Mouse (Mus musculus) ES-E14 (cell line): ENCODE measurements around the gene Aldh1l1. TPM values are rescaled to one million over a fixed set of nuclear protein-coding genes. Genes with fewer than 3 reads are reported as not detected.

ENCODE experiments used
- DNase-seq: peaks from one replicate; pipeline ENCODE4 v3.0.0-alpha.2; 2013; ENCODE audit warnings: low read depth, low spot score
- H3K27ac ChIP-seq: 2 replicates; pipeline ENCODE4 v1.5.1; 2012; ENCODE audit warnings: low read depth, mild to moderate bottlenecking, low read length, moderate library complexity, mixed read lengths; ENCODE audit not compliant: poor library complexity, insufficient read depth, severe bottlenecking
- H3K36me3 ChIP-seq: 2 replicates; pipeline ENCODE4 v1.6.1; 2012; ENCODE audit warnings: mild to moderate bottlenecking, low read length, moderate library complexity, mixed read lengths; ENCODE audit not compliant: control insufficient read depth, poor library complexity, insufficient read depth, severe bottlenecking
- H3K4me1 ChIP-seq, 2 experiments: fragments of 150-350 bp in 1 of 2; sonication (generic) in 1 of 2; 2 replicates each; pipeline ENCODE4 v1.6.1; 2012; ENCODE audit warnings: low read length in 2 of 2, mild to moderate bottlenecking in 1 of 2, mixed read lengths in 1 of 2; ENCODE audit not compliant: control insufficient read depth in 2 of 2, insufficient read depth in 2 of 2, poor library complexity in 1 of 2
- H3K4me3 ChIP-seq, 2 experiments: fragments of 150-350 bp in 1 of 2; sonication (generic) in 1 of 2; 2 replicates each; pipeline ENCODE4 v1.5.1; 2012; ENCODE audit warnings: low read length in 2 of 2, low read depth in 1 of 2, mild to moderate bottlenecking in 1 of 2, mixed read lengths in 1 of 2; ENCODE audit not compliant: insufficient read depth in 1 of 2, poor library complexity in 1 of 2, severe bottlenecking in 1 of 2
- H3K9ac ChIP-seq: 2 replicates; pipeline ENCODE4 v1.6.1; 2012; ENCODE audit warnings: low read depth, mild to moderate bottlenecking, low read length, mixed read lengths; ENCODE audit not compliant: poor library complexity, insufficient read depth, severe bottlenecking
- H3K9me3 ChIP-seq: fragments of 150-350 bp; sonication (generic); 2 replicates; pipeline ENCODE4 v1.6.1; 2012; ENCODE audit warnings: low read depth, mild to moderate bottlenecking, low read length; ENCODE audit not compliant: control insufficient read depth, insufficient read depth
- CHD2 ChIP-seq: IDR thresholded peaks from 2 replicates; pipeline ENCODE4 v1.6.1; 2014; ENCODE audit warnings: mild to moderate bottlenecking, low read depth, low read length, inconsistent platforms
- HCFC1 ChIP-seq: IDR thresholded peaks from 2 replicates; pipeline ENCODE4 v1.6.1; 2012; ENCODE audit warnings: low read length, inconsistent platforms, borderline replicate concordance; ENCODE audit not compliant: insufficient read depth
- MAFK ChIP-seq: IDR thresholded peaks from 2 replicates; pipeline ENCODE4 v1.6.1; 2014; ENCODE audit warnings: mild to moderate bottlenecking, low read depth, low read length, inconsistent platforms; ENCODE audit not compliant: insufficient read depth
- ZC3H11A ChIP-seq: IDR thresholded peaks from 2 replicates; pipeline ENCODE4 v1.6.1; 2012; ENCODE audit warnings: low read depth, mild to moderate bottlenecking, inconsistent platforms, low read length, borderline replicate concordance
- ZNF384 ChIP-seq: IDR thresholded peaks from 2 replicates; pipeline ENCODE4 v1.6.1; 2012; ENCODE audit warnings: low read depth, low read length, inconsistent platforms
- in situ Hi-C, 2 experiments: fragments of 600-800 bp; cut with MboI; formaldehyde crosslinking; loops; one replicate each; pipeline ENCODE4 v1.15.1; 2025; ENCODE audit warnings: low sequenced_read_pairs in 2 of 2, inconsistent platforms in 1 of 2; ENCODE audit not compliant: unreplicated experiment in 2 of 2
- total RNA-seq: library from RNA; depleted of rRNA; stranded (reverse); fragments of 300-350 nt; gene quantifications from 2 replicates; pipeline ENCODE4 v1.2.3, GENCODE M21; 2012

Aldh1l1 gene
- total RNA-seq, 1 experiment, result 3.9 TPM

DNA sequence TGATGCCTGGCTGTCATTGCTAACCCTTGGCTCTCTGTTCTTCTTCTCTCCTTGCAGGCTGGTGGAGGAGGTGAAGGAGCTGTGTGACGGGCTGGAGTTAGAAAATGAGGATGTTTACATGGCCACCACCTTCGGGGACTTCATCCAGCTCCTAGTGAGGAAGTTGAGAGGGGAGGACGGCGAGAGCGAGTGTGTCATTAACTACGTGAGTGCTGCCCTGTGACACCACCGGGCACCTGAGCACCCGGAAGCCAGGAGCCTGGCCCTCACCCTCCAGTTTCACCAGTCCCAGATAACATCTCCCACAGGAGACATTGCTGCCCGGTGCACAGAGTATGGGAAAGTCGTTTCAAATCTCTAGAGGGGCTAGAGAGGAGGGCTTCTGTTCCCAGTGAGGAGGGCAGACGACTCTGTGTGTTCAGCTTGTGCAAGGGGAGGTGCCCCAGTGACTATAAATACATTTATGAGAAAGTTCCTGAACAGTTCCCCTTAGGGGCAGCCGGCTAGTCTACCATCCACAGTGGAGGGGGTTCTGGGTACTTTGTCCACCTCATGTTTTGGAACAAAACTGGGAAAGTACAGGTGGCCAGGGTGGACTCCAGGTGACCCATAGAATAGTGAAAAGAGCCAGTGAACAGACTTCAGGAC lies 83.6 kb downstream of the Aldh1l1 start:
- H3K36me3 ChIP-seq, result no peaks in the 10 kb centered on the region
- no peak overlapping the region for H3K27ac ChIP-seq
- no peak for TF ChIP-seq MAFK
- no peak for TF ChIP-seq ZC3H11A
- TF ChIP-seq ZNF384, result no peak
- no peak for TF ChIP-seq HCFC1
- TF ChIP-seq CHD2, result no peak
- H3K4me3 ChIP-seq, result no peak overlapping the region
- DNase-seq, result no peak
- H3K9ac ChIP-seq, result no peak overlapping the region
- H3K9me3 ChIP-seq, result no peaks in the 10 kb centered on the region
- in situ Hi-C loops, result loop anchor here in 1 of 2 experiments (25.0 kb wide), 1 partner anchor 908 kb away; no protein-coding TSS in a partner anchor
- no peaks in the 10 kb centered on the region for H3K4me1 ChIP-seq

DNA sequence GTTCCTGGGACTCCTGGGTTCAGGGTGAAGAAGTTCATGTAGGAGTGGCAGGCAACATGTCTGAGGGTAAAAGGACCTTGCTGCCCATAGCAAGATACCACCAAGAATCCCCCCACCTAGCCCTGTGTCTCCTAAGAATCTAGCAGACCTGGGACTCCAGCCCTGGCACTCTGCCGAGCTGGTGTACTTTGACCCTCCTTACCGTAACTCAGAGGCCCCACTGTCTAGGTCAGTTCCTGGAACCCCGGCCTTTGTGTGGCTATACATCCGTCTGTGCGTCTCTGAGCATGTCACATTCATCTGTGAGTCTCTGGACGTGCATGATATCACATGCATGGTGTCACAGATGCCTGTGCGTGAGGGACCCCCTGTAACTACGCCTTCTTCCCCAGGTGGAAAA lies 84.2 kb downstream of the Aldh1l1 start:
- H3K27ac ChIP-seq, result no peak overlapping the region
- no peaks in the 10 kb centered on the region for H3K9me3 ChIP-seq
- no peaks in the 10 kb centered on the region for H3K36me3 ChIP-seq
- DNase-seq, result no peak
- TF ChIP-seq ZNF384, result no peak
- TF ChIP-seq CHD2, result no peak
- no peak for TF ChIP-seq ZC3H11A
- no peak for TF ChIP-seq MAFK
- TF ChIP-seq HCFC1, result no peak
- H3K4me1 ChIP-seq, result no peaks in the 10 kb centered on the region; a peak in 1 of 4 replicates
- H3K4me3 ChIP-seq, result no peak overlapping the region
- no peak overlapping the region for H3K9ac ChIP-seq
- in situ Hi-C loops, result loop anchor here in 1 of 2 experiments (25.0 kb wide), 1 partner anchor 908 kb away; no protein-coding TSS in a partner anchor

DNA sequence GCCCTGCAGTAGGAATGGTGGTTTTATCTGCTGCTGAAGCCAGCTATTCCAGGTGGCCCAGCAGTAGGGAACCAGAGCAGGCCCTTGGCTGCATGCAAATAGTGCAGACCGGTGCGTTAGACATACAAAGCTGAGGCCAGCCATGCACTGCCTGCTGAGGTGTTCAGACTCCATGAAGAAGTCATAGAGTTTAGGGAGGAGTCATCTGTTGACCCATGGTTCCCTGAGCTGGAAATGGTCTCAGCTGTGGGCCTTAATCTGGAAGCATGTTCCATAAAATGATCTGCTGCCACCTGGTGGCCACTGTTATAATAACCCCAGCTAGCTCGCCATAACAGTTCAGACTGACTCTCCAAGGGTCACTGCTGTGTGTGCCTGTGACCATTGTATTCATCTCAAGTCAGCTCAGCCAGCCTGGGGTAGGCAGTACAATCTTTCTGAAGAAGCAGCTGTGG lies 89.1 kb downstream of the Aldh1l1 start:
- H3K9ac ChIP-seq, result no peak overlapping the region; the same call in 1 of the 2 replicates
- in situ Hi-C loops, result no loop called here
- DNase-seq, result peak; percentile 68
- H3K4me3 ChIP-seq, result no peak overlapping the region
- H3K9me3 ChIP-seq, result no peaks in the 10 kb centered on the region
- no peaks in the 10 kb centered on the region; a peak in 1 of 4 replicates for H3K4me1 ChIP-seq
- no peak for TF ChIP-seq HCFC1
- TF ChIP-seq CHD2, result no peak
- TF ChIP-seq MAFK, result no peak
- TF ChIP-seq ZC3H11A, result peak; percentile 81
- no peak for TF ChIP-seq ZNF384
- H3K36me3 ChIP-seq, result no peaks in the 10 kb centered on the region
- no peak overlapping the region for H3K27ac ChIP-seq

DNA sequence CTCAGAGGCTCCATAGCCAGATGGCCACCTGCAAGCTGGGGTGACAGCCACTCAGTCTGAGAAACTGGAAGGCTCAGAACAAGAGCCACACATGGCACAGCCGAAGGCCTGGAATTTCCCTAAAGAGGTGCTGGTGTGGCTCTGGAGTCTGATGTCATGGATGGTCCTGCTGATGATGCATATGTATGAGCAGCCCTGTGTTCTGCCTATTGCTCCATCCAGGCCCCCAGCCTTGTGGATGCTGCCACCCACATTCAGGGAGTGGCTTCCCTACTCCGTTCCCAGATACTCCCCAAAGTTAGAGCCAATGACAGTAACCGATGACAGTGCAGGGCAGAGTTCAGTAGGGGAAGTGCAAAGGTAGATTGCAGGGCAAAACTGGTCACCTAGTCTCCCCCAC lies 91.9 kb downstream of the Aldh1l1 start:
- Histone ChIP-seq H3K4me3 (no peak overlapping the region), H3K4me1 (no peaks in the 10 kb centered on the region; a peak in 1 of 4 replicates), H3K36me3 (no peaks in the 10 kb centered on the region), H3K9me3 (no peaks in the 10 kb centered on the region), H3K27ac (no peak overlapping the region), H3K9ac (no peak overlapping the region)
- in situ Hi-C loops, result no loop called here
- DNase-seq, result no peak
- TF ChIP-seq MAFK, result no peak
- no peak for TF ChIP-seq HCFC1
